Mouse (Mus musculus): Measurements from ENCODE around the gene Gpam. TPM values are rescaled to one million over a fixed set of nuclear protein-coding genes. Genes with fewer than 3 reads are reported as not detected.

The Gpam gene
- total and polyA plus RNA-seq, 3 experiments: 75.4 to 173 (median 149) TPM

DNA sequence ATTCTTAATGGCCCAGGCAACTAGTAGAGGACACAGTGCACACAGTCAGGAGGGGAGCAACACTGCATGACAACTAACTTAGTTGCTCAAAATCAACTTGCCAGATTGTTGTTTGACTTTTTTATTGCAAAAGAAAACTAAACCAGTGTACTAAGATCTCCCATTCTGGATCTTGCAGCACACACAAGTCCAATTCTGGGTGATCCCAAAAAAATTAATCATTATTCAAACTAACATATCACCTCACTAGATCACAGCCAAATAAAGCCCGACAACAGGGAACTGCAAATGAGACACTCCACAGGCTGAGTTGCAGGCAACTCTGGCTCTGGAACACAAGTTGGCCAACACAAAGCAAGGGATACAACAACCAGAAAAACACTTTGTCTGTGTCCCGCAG is 39.7 kb upstream of the Gpam start:
- intact Hi-C loops (cut with DNase I): no loop called here
- no peaks in the 10 kb centered on the region for H3K79me2 ChIP-seq (replicated peaks; ENCODE audit: control insufficient read depth, insufficient read depth, low read length)
- no peak overlapping the region for H3K27ac ChIP-seq
- H3K36me3 ChIP-seq (ENCODE audit: control insufficient read depth, insufficient read depth, low read length): peaks cover 3% of the 10 kb centered on the region; the same call in 1 of the 2 replicates
- WGBS: 75% methylated on average over 2 of the region's 2 CpGs
- H3K27me3 ChIP-seq (ENCODE audit: control insufficient read depth, insufficient read depth, low read length): no peaks in the 10 kb centered on the region
- peaks cover 6% of the 10 kb centered on the region; the same call in 1 of the 2 replicates for H3K4me1 ChIP-seq (ENCODE audit: control insufficient read depth, insufficient read depth, low read length)
- TF ChIP-seq EP300 (IDR thresholded peaks at IDR 0.05; ENCODE audit: insufficient read depth, low read depth, low read length): no peak
- TF ChIP-seq POLR2A (IDR thresholded peaks at IDR 0.05; ENCODE audit: insufficient read depth, low read depth, low read length): no peak
- no peak for TF ChIP-seq CTCF (IDR thresholded peaks at IDR 0.05)
- H3K4me3 ChIP-seq: no peak overlapping the region
- no peak overlapping the region for H3K9ac ChIP-seq (ENCODE audit: low read depth, low read length)
- DNase-seq: no peak

- 63% methylated on average over 4 of the region's 4 CpGs for WGBS
- H3K27ac ChIP-seq: no peak overlapping the region
- peaks cover 6% of the 10 kb centered on the region; the same call in 1 of the 2 replicates for H3K4me1 ChIP-seq (ENCODE audit: control insufficient read depth, insufficient read depth, low read length)
- peaks cover 3% of the 10 kb centered on the region; the same call in 1 of the 2 replicates for H3K36me3 ChIP-seq (ENCODE audit: control insufficient read depth, insufficient read depth, low read length)
- no peak for DNase-seq
- H3K4me3 ChIP-seq: no peak overlapping the region
- TF ChIP-seq EP300 (IDR thresholded peaks at IDR 0.05; ENCODE audit: insufficient read depth, low read depth, low read length): no peak
- no peak for TF ChIP-seq CTCF (IDR thresholded peaks at IDR 0.05)
- no peak for TF ChIP-seq POLR2A (IDR thresholded peaks at IDR 0.05; ENCODE audit: insufficient read depth, low read depth, low read length)
- H3K27me3 ChIP-seq (ENCODE audit: control insufficient read depth, insufficient read depth, low read length): no peaks in the 10 kb centered on the region
- intact Hi-C loops (cut with DNase I): no loop called here
- H3K79me2 ChIP-seq (replicated peaks; ENCODE audit: control insufficient read depth, insufficient read depth, low read length): no peaks in the 10 kb centered on the region
- no peak overlapping the region for H3K9ac ChIP-seq (ENCODE audit: low read depth, low read length)
Measured at GRCm38 (mm10) chr19:55165954-55166353, 38.9 kb upstream of the Gpam start.

GRCm38 (mm10) chr19:55165183-55165865 is 38.3 kb upstream of the Gpam start:
- 63% methylated on average over 1 of the region's 1 CpGs for WGBS
- H3K4me3 ChIP-seq: no peak overlapping the region
- H3K9ac ChIP-seq (ENCODE audit: low read depth, low read length): no peak overlapping the region
- no peak for TF ChIP-seq POLR2A (IDR thresholded peaks at IDR 0.05; ENCODE audit: insufficient read depth, low read depth, low read length)
- TF ChIP-seq EP300 (IDR thresholded peaks at IDR 0.05; ENCODE audit: insufficient read depth, low read depth, low read length): no peak
- no peak for TF ChIP-seq CTCF (IDR thresholded peaks at IDR 0.05)
- peaks cover 3% of the 10 kb centered on the region; the same call in 1 of the 2 replicates for H3K36me3 ChIP-seq (ENCODE audit: control insufficient read depth, insufficient read depth, low read length)
- no peaks in the 10 kb centered on the region for H3K79me2 ChIP-seq (replicated peaks; ENCODE audit: control insufficient read depth, insufficient read depth, low read length)
- H3K27me3 ChIP-seq (ENCODE audit: control insufficient read depth, insufficient read depth, low read length): no peaks in the 10 kb centered on the region
- 0 out of 2 replicates have a peak overlapping the region, but pooled peaks have one; percentile 31 for H3K27ac ChIP-seq
- no peak for DNase-seq
- intact Hi-C loops (cut with DNase I): no loop called here
- peaks cover 6% of the 10 kb centered on the region; the same call in 1 of the 2 replicates for H3K4me1 ChIP-seq (ENCODE audit: control insufficient read depth, insufficient read depth, low read length)

DNA sequence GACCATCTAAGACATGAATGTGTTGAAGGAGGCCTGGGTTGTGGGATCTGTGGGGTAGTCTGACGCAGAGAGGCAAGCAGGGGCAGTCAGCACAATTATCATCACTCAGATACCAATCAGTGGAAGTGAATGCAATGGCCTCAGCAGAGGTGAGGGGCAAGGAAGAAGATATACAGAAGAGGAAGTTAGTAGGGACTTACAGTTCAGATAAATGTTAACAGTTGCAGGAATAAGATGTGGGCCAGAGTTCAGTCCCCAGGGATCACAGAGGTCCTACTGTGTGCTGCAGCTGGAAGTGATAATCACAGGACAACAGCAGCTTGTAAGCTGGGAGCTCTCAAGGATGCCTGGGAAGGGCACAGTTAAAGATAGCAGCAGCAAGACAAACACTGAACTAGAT is 37.1 kb upstream of the Gpam start:
- WGBS: 60% methylated on average over 1 of the region's 1 CpGs
- Histone ChIP-seq H3K79me2 (replicated peaks; ENCODE audit: control insufficient read depth, insufficient read depth, low read length) (no peaks in the 10 kb centered on the region), H3K4me3 (no peak overlapping the region), H3K27ac (peak overlapping the region; percentile 53), H3K9ac (ENCODE audit: low read depth, low read length) (no peak overlapping the region), H3K4me1 (ENCODE audit: control insufficient read depth, insufficient read depth, low read length) (peaks cover 6% of the 10 kb centered on the region; the same call in 1 of the 2 replicates), H3K36me3 (ENCODE audit: control insufficient read depth, insufficient read depth, low read length) (peaks cover 3% of the 10 kb centered on the region; the same call in 1 of the 2 replicates), H3K27me3 (ENCODE audit: control insufficient read depth, insufficient read depth, low read length) (no peaks in the 10 kb centered on the region)
- TF ChIP-seq POLR2A (IDR thresholded peaks at IDR 0.05; ENCODE audit: insufficient read depth, low read depth, low read length): no peak
- TF ChIP-seq CTCF (IDR thresholded peaks at IDR 0.05): no peak
- no peak for TF ChIP-seq EP300 (IDR thresholded peaks at IDR 0.05; ENCODE audit: insufficient read depth, low read depth, low read length)
- intact Hi-C loops (cut with DNase I): no loop called here
- DNase-seq: no peak

DNA sequence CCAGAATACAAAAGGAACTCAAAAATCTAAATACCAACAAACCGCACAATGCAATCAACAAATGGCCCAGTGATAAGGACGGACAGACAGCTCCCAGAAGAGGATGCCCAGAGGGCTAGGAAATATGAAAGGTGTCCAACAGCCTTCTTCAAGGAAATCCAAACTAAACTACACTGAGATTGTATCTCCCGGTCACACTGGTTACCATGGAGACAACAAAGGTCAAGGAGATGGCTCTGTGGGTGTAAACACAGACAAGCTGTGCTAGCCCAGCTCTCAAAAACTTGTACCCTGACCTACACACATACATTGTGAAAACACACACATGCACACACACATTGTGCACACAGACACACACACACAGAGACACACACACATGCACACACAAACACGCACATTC is 35.2 kb upstream of the Gpam start:
- H3K9ac ChIP-seq (ENCODE audit: low read depth, low read length): no peak overlapping the region
- peaks cover 6% of the 10 kb centered on the region; the same call in 1 of the 2 replicates for H3K4me1 ChIP-seq (ENCODE audit: control insufficient read depth, insufficient read depth, low read length)
- no peak overlapping the region for H3K27ac ChIP-seq
- intact Hi-C loops (cut with DNase I): no loop called here
- TF ChIP-seq EP300 (IDR thresholded peaks at IDR 0.05; ENCODE audit: insufficient read depth, low read depth, low read length) (no peak), CTCF (IDR thresholded peaks at IDR 0.05) (no peak), POLR2A (IDR thresholded peaks at IDR 0.05; ENCODE audit: insufficient read depth, low read depth, low read length) (no peak)
- no peaks in the 10 kb centered on the region for H3K27me3 ChIP-seq (ENCODE audit: control insufficient read depth, insufficient read depth, low read length)
- 68% methylated on average over 4 of the region's 4 CpGs for WGBS
- no peaks in the 10 kb centered on the region for H3K79me2 ChIP-seq (replicated peaks; ENCODE audit: control insufficient read depth, insufficient read depth, low read length)
- H3K36me3 ChIP-seq (ENCODE audit: control insufficient read depth, insufficient read depth, low read length): no peaks in the 10 kb centered on the region
- H3K4me3 ChIP-seq: no peak overlapping the region
- no peak for DNase-seq

- intact Hi-C loops (cut with DNase I): no loop called here
- H3K27ac ChIP-seq: no peak overlapping the region
- DNase-seq: no peak
- no peaks in the 10 kb centered on the region for H3K36me3 ChIP-seq (ENCODE audit: control insufficient read depth, insufficient read depth, low read length)
- H3K4me3 ChIP-seq: no peak overlapping the region
- H3K27me3 ChIP-seq (ENCODE audit: control insufficient read depth, insufficient read depth, low read length): no peaks in the 10 kb centered on the region
- H3K79me2 ChIP-seq (replicated peaks; ENCODE audit: control insufficient read depth, insufficient read depth, low read length): no peaks in the 10 kb centered on the region
- WGBS: 73% methylated on average over 6 of the region's 6 CpGs
- no peak overlapping the region for H3K9ac ChIP-seq (ENCODE audit: low read depth, low read length)
- TF ChIP-seq EP300 (IDR thresholded peaks at IDR 0.05; ENCODE audit: insufficient read depth, low read depth, low read length): no peak
- no peak for TF ChIP-seq CTCF (IDR thresholded peaks at IDR 0.05)
- TF ChIP-seq POLR2A (IDR thresholded peaks at IDR 0.05; ENCODE audit: insufficient read depth, low read depth, low read length): no peak
- H3K4me1 ChIP-seq (ENCODE audit: control insufficient read depth, insufficient read depth, low read length): peaks cover 2% of the 10 kb centered on the region; the same call in 1 of the 2 replicates
Measured at GRCm38 (mm10) chr19:55159826-55160225, 32.8 kb upstream of the Gpam start.

Measured in heart, adult 2 months (tissue).